Mouse (Mus musculus) lung, postnatal 36 days (tissue): ENCODE results near the gene Ccs.

Source experiments
- DNase-seq: peaks from one replicate; pipeline ENCODE4 v3.0.0; 2022; ENCODE audit warnings: mixed read lengths

The Ccs gene

GRCm38 (mm10) chr19:4833977-4834376 lies 5.2 kb downstream of the Ccs start:
- DNase-seq: peak; percentile 30

DNA sequence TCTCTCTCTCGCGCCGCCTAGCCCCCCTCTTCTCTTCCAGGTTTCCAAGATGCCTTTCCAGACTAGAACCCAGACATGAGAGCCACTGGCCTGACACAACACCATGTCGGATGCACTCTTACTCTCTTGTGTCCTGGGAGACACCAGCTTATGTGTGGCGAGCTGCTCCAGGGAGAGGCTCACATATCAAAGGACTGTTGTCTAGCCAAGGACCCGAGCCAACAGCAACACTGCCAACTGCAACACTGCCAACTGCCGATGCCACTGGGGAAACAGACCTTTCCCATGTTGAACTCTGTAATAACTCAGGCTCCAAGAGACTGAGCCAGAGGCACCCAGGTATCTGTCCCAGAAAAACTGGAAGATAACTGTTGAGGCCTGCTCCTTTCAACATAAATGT lies 10.0 kb downstream of the Ccs start:
- DNase-seq: no peak

GRCm38 (mm10) chr19:4828444-4829114 lies 10.6 kb downstream of the Ccs start:
- peak; percentile 73 for DNase-seq

- peak; percentile 61 for DNase-seq
Measured at GRCm38 (mm10) chr19:4820678-4821303, 18.3 kb downstream of the Ccs start.

- no peak for DNase-seq
Measured at GRCm38 (mm10) chr19:4817182-4817835, 21.8 kb downstream of the Ccs start.

DNA sequence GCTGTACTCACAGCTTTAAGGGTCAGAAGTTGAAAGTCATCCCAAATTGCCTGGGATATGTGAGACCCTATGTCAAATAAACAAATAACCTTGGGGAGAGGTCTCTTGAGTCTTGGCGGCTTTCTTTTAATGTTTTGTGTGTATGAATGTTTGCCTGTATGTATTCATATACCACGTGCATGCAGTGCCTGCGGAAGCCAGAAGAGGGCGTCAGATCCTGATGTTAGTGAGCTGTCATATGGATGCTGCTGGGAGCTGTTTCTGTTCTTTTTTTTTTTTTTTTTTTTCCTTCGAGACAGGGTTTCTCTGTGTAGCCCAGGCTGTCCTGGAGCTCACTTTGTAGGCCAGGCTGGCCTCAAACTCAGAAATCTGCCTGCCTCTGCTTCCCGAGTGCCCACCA lies 26.1 kb downstream of the Ccs start:
- DNase-seq: peak; percentile 38

DNA sequence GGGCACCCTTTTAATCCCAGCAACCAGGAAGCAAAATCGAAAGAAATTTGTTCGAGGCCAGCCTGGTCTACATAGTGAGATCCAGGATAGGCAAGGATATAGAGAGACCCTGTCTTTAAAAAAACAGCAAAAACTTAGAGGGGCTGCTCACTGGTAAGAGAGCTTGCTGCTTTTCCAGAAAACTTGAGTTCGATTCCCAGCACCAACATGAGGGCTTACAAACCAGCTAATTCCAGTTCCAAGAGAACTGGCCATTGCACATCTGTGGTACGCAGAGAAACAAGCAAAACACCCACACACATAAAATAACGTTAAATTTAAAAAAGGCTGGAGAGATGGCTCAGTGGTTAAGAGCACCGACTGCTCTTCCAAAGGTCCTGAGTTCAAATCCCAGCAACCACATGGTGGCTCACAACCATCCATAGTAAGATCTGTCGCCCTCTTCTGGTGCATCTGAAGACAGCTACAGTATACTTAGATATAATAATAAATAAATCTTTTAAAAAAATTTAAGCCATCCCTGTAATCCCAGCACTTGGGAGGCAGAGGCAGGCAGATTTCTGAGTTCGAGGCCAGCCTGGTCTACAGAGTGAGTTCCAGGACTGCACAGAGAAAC lies 26.7 kb downstream of the Ccs start:
- DNase-seq: peak; percentile 53

DNA sequence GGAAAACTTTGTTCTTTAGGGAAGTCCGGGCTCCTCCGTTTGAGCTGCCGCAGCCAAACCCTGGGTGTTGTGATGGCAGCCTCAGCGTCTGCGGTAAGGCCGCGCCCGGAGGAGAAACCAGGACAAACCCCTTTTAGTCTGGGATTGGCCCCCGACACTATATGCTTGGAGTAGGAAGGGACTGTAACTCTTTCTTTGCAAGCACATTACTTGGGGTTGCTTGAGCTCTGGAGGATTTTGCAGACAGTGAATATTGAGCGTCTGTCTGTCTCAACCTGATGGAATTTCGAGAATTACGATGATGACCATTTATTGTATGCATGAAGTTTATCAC lies 27.3 kb downstream of the Ccs start:
- DNase-seq: no peak

GRCm38 (mm10) chr19:4811063-4811908 lies 27.8 kb downstream of the Ccs start, which contains the start of the genes Gm21992 and Rbm14:
Gene Gm21992 (minus strand): TSS chr19:4811612.
Gene Rbm14 (minus strand): TSS chr19:4811634.
- peak; percentile 99 for DNase-seq

GRCm38 (mm10) chr19:4810746-4811062 lies 28.4 kb downstream of the Ccs start:
- no peak for DNase-seq

DNA sequence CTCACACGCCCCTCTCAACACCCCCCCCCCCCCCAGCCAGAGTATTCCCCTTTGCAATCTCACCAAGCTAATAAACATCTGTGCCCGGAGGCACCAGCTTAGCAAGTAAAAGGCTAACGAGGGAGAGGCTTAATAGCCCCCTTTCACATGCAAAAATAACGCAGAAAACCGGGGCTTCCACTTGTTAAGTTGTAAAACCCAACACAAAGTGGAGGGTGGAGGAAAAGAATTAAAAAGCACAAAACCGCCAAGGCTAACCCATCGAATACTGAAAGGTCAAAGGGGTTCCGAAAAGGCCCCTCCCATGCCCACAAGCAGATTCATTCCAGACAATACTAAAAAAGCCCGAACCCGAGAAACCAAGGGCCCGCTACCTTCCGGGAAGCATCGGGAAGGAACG lies 28.8 kb downstream of the Ccs start:
- DNase-seq: no peak

DNA sequence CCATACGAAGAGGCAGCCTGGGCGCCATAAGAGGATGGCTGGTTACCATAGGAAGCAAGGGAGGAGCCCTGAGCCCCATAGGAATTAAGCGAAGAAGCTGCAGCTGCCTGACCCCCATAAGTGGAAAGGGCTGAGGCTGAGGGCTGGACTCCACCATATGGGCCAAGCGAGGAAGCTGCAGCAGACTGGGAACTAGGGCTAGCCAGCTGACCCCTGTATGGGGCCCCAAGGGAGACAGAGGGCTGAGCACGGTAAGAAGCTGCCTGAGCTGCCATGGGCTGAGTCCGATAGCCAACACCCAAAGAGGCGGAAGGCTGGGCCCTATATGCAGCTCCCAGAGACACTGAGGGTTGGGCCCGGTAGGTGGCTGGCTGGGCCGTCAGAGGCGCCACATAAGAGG lies 35.8 kb downstream of the Ccs start:
- no peak for DNase-seq

GRCm38 (mm10) chr19:4802691-4803091 lies 36.4 kb downstream of the Ccs start:
- DNase-seq: no peak

DNA sequence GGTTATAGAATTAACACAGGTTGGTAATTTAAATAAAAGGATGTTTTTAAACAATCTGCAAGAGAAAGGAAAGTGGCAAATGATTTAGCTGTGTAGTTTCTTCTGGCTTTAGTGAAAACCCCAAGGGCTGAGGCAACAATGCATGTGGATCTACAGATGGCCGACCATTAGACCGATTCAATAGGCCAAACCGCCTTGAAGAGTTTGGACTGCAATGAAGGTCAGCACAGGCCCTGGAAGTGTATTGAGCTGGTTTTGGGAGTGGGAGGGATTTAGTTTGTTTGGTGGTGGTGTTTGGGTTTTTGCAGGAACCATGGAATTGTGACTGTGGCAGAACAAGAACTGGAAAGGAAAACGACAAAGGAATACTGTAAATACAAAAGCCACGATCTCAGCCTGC lies 40.0 kb downstream of the Ccs start:
- DNase-seq: no peak

DNA sequence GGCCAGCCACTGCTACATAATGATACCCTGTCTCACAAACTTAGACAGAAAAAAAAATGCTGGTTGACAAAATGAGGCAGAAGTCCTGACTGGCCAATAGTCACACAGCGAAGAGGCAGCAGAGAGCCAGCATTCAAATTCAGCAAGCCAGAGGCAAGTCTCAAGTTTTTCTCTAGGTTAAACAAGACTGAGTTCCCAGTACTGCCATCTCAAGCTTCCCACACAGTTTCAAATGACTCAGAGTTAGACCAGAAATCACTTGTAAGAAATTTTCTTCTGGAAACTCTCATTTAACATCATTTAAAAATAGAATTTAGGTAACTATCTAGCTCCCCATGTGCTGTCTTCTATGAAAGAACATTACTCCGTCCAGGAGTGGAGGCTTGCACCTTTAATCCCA lies 41.3 kb downstream of the Ccs start:
- DNase-seq: no peak

GRCm38 (mm10) chr19:4795929-4796328 lies 43.2 kb downstream of the Ccs start:
- no peak for DNase-seq

DNA sequence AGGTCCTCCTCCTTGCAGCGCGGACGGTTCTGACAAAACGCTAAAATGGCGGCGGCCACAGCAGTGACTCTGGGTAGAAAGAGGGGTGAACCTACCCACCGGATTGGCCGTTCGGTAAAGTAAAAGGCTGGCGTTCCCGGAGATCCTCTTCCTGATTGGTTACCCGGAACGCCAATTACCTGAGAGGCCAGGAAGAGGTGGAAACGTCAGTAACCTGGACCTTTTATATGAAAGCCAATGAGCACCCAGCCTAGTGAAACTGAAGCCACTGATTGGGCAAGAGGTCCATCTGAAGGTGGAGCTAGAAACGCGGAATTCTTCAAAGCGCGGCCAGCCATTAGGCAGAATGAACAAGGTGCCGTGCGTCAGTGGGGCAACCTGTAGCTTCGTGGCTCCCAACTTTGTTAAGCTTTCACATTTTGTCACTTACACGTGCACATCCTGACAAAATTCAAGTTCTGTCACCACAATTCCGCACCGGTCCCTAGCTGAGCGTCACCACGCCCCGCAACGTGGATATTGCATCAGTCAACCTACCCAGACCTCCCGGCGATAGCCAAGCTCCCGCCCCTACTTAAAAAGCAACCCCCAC lies 45.2 kb downstream of the Ccs start, which contains the start of gene Rbm4:
Rbm4 (minus strand) TSS at position 71 of the 592 bp plus-strand sequence.
- DNase-seq: peak; percentile 100

- no peak for DNase-seq
Measured at GRCm38 (mm10) chr19:4793281-4793830, 45.8 kb downstream of the Ccs start.

- no peak for DNase-seq
Measured at GRCm38 (mm10) chr19:4786313-4786712, 52.8 kb downstream of the Ccs start.

GRCm38 (mm10) chr19:4785206-4785605 lies 53.9 kb downstream of the Ccs start:
- no peak for DNase-seq

DNA sequence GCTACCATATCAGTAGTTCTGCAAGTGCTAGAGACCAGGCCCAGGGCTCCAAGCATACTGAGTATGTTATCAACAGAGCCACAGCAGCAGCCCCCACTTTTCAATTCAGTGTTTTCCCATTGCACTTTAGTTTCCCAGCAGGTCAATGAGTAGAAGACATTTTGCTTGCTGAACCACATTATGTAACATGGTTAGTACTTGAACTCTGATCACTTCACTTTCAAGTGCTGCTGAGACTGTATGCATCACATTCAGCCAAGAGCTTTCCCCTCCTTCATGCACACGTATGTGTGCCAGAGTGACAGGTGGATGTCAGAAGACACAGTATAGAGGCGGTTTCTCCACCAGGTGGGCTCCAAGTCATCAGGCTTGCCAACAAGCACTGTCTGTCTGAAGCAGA lies 56.2 kb downstream of the Ccs start:
- DNase-seq: peak; percentile 60
